Mouse (Mus musculus): Measurements from ENCODE around the gene Olfr1162.
"Not testable (repeated sequence)": the region's sequence is repeated elsewhere in the genome, so short reads cannot be mapped to it uniquely, and the experiment has no call there.

The Olfr1162 gene

GRCm38 (mm10) chr2:88051029-88051428 lies at the start of gene Olfr1162:
Gene Olfr1162 (minus strand): TSS chr2:88051129.
- DNase-seq (ENCODE audit: low read depth, low spot score) = no peak

- no peak for DNase-seq (ENCODE audit: low read depth, low spot score)
Measured at GRCm38 (mm10) chr2:88093866-88094265, 42.9 kb upstream of the Olfr1162 start, which contains the start of gene Olfr1164. Gene Olfr1164 (minus strand): TSS chr2:88093966.

GRCm38 (mm10) chr2:88071730-88072129 lies 20.8 kb upstream of the Olfr1162 start, which contains the start of gene Olfr1163:
Gene Olfr1163 (minus strand): TSS chr2:88071830.
- DNase-seq (ENCODE audit: low read depth, low spot score) = no peak

GRCm38 (mm10) chr2:88063587-88063986 lies 12.7 kb upstream of the Olfr1162 start:
- DNase-seq (ENCODE audit: low read depth, low spot score) = no peak

GRCm38 (mm10) chr2:88037599-88037998 lies 13.3 kb downstream of the Olfr1162 start, which contains the start of gene Olfr73:
Gene Olfr73 (minus strand): TSS chr2:88037699.
- no peak for DNase-seq (ENCODE audit: low read depth, low spot score)

- not testable (repeated sequence) for DNase-seq (ENCODE audit: low read depth, low spot score)
Measured at GRCm38 (mm10) chr2:88022474-88022873, 28.5 kb downstream of the Olfr1162 start, which contains the start of gene Olfr1161. Gene Olfr1161 (plus strand): TSS chr2:88022774.

- no peak for DNase-seq (ENCODE audit: low read depth, low spot score)
Measured at GRCm38 (mm10) chr2:88007515-88008318, 43.2 kb downstream of the Olfr1162 start, which contains the start of gene Olfr1160. Gene Olfr1160 (minus strand): TSS chr2:88008268.

Data from brain, adult 2 months (tissue).